Mouse (Mus musculus): ENCODE measurements around the gene Olfr1046. TPM values are rescaled to one million over a fixed set of nuclear protein-coding genes. Genes with fewer than 3 reads are reported as not detected.
"Not testable (repeated sequence)": the region's sequence is repeated elsewhere in the genome, so short reads cannot be mapped to it uniquely, and the experiment has no call there.

The Olfr1046 gene
- polyA plus RNA-seq (2014; fragmentation: Nextera tagmentation; extraction: Ambion mirVana): not detected in 2 replicates

GRCm38 (mm10) chr2:86219214-86219613 lies at the start of gene Olfr1046:
TSS of gene Olfr1046 (minus strand) at chr2:86219314.
- no peak for ATAC-seq (ENCODE audit: low FRiP score, low TSS enrichment)
- 77% methylated on average over 2 of the region's 2 CpGs for WGBS

GRCm38 (mm10) chr2:86258228-86258627 lies 39.1 kb upstream of the Olfr1046 start, which contains the start of gene Olfr1049:
TSS of gene Olfr1049 (minus strand) at chr2:86258328.
- H3K27me3 ChIP-seq (ENCODE audit: control insufficient read depth, insufficient read depth, low read length); ATAC-seq (ENCODE audit: low FRiP score, low TSS enrichment); H3K36me3 ChIP-seq (ENCODE audit: control insufficient read depth, insufficient read depth, low read length); H3K4me2 ChIP-seq (replicated peaks; ENCODE audit: low read depth, low read length); H3K27ac ChIP-seq (ENCODE audit: low read depth, low read length); H3K9ac ChIP-seq (ENCODE audit: low read depth, low read length); H3K4me1 ChIP-seq (ENCODE audit: control insufficient read depth, insufficient read depth, low read length); H3K4me3 ChIP-seq (ENCODE audit: low read length); H3K9me3 ChIP-seq (ENCODE audit: control insufficient read depth, low read length): not testable (repeated sequence)

More at GRCm38 (mm10) chr2:86219214-86219613, at the start of gene Olfr1046:
- Histone ChIP-seq H3K4me2 (replicated peaks; ENCODE audit: low read depth, low read length) (no peak within 1 kb of the TSS), H3K9me3 (ENCODE audit: control insufficient read depth, low read length) (no peaks in the 10 kb centered on the region), H3K9ac (ENCODE audit: low read depth, low read length) (no peak within 1 kb of the TSS), H3K36me3 (ENCODE audit: control insufficient read depth, insufficient read depth, low read length) (no peaks in the 10 kb centered on the region), H3K27ac (ENCODE audit: low read depth, low read length) (no peak within 1 kb of the TSS), H3K4me1 (ENCODE audit: control insufficient read depth, insufficient read depth, low read length) (no peaks in the 10 kb centered on the region), H3K27me3 (ENCODE audit: control insufficient read depth, insufficient read depth, low read length) (no peaks in the 10 kb centered on the region), H3K4me3 (ENCODE audit: low read length) (no peak within 1 kb of the TSS)

- Histone ChIP-seq H3K4me2 (replicated peaks; ENCODE audit: low read depth, low read length) (no peak within 1 kb of the TSS), H3K9me3 (ENCODE audit: control insufficient read depth, low read length) (no peaks in the 10 kb centered on the region), H3K4me3 (ENCODE audit: low read length) (no peak within 1 kb of the TSS), H3K9ac (ENCODE audit: low read depth, low read length) (no peak within 1 kb of the TSS), H3K36me3 (ENCODE audit: control insufficient read depth, insufficient read depth, low read length) (no peaks in the 10 kb centered on the region), H3K27ac (ENCODE audit: low read depth, low read length) (no peak within 1 kb of the TSS), H3K27me3 (ENCODE audit: control insufficient read depth, insufficient read depth, low read length) (no peaks in the 10 kb centered on the region), H3K4me1 (ENCODE audit: control insufficient read depth, insufficient read depth, low read length) (no peaks in the 10 kb centered on the region)
- no peak for ATAC-seq (ENCODE audit: low FRiP score, low TSS enrichment)
These were observed 21.1 kb upstream of the Olfr1046 start, which contains the start of gene Olfr1048 for GRCm38 (mm10) chr2:86240189-86240588. TSS of gene Olfr1048 (minus strand) at chr2:86240289.

GRCm38 (mm10) chr2:86231301-86231700 lies 12.2 kb upstream of the Olfr1046 start, which contains the start of gene Olfr1047:
TSS of gene Olfr1047 (minus strand) at chr2:86231401.
- H3K27ac ChIP-seq (ENCODE audit: low read depth, low read length): no peak within 1 kb of the TSS
- H3K27me3 ChIP-seq (ENCODE audit: control insufficient read depth, insufficient read depth, low read length): no peaks in the 10 kb centered on the region
- no peak within 1 kb of the TSS for H3K4me3 ChIP-seq (ENCODE audit: low read length)
- H3K9ac ChIP-seq (ENCODE audit: low read depth, low read length): no peak within 1 kb of the TSS
- no peaks in the 10 kb centered on the region for H3K9me3 ChIP-seq (ENCODE audit: control insufficient read depth, low read length)
- H3K4me1 ChIP-seq (ENCODE audit: control insufficient read depth, insufficient read depth, low read length): no peaks in the 10 kb centered on the region
- H3K36me3 ChIP-seq (ENCODE audit: control insufficient read depth, insufficient read depth, low read length): no peaks in the 10 kb centered on the region
- ATAC-seq (ENCODE audit: low FRiP score, low TSS enrichment): no peak
- 88% methylated on average over 1 of the region's 1 CpGs for WGBS
- no peak within 1 kb of the TSS for H3K4me2 ChIP-seq (replicated peaks; ENCODE audit: low read depth, low read length)

GRCm38 (mm10) chr2:86202909-86203308 lies 16.2 kb downstream of the Olfr1046 start, which contains the start of gene Olfr1045:
TSS of gene Olfr1045 (minus strand) at chr2:86203009.
- H3K36me3 ChIP-seq (ENCODE audit: control insufficient read depth, insufficient read depth, low read length): no peaks in the 10 kb centered on the region
- H3K27me3 ChIP-seq (ENCODE audit: control insufficient read depth, insufficient read depth, low read length): no peaks in the 10 kb centered on the region
- no peak within 1 kb of the TSS for H3K4me2 ChIP-seq (replicated peaks; ENCODE audit: low read depth, low read length)

GRCm38 (mm10) chr2:86195863-86196262 lies 23.3 kb downstream of the Olfr1046 start:
- H3K36me3 ChIP-seq (ENCODE audit: control insufficient read depth, insufficient read depth, low read length): no peaks in the 10 kb centered on the region
- no peak overlapping the region for H3K27ac ChIP-seq (ENCODE audit: low read depth, low read length)
- no peak overlapping the region for H3K4me3 ChIP-seq (ENCODE audit: low read length)
- no peaks in the 10 kb centered on the region for H3K9me3 ChIP-seq (ENCODE audit: control insufficient read depth, low read length)
- no peak overlapping the region for H3K9ac ChIP-seq (ENCODE audit: low read depth, low read length)
- no peaks in the 10 kb centered on the region for H3K4me1 ChIP-seq (ENCODE audit: control insufficient read depth, insufficient read depth, low read length)
- ATAC-seq (ENCODE audit: low FRiP score, low TSS enrichment): no peak
- WGBS: 47% methylated on average over 1 of the region's 1 CpGs
- no peaks in the 10 kb centered on the region for H3K27me3 ChIP-seq (ENCODE audit: control insufficient read depth, insufficient read depth, low read length)
- H3K4me2 ChIP-seq (replicated peaks; ENCODE audit: low read depth, low read length): no peak overlapping the region

More at GRCm38 (mm10) chr2:86202909-86203308, 16.2 kb downstream of the Olfr1046 start, which contains the start of gene Olfr1045:
- H3K9me3 ChIP-seq (ENCODE audit: control insufficient read depth, low read length): no peaks in the 10 kb centered on the region
- no peak within 1 kb of the TSS for H3K27ac ChIP-seq (ENCODE audit: low read depth, low read length)
- no peaks in the 10 kb centered on the region for H3K4me1 ChIP-seq (ENCODE audit: control insufficient read depth, insufficient read depth, low read length)
- no peak for ATAC-seq (ENCODE audit: low FRiP score, low TSS enrichment)
- no peak within 1 kb of the TSS for H3K4me3 ChIP-seq (ENCODE audit: low read length)
- no peak within 1 kb of the TSS for H3K9ac ChIP-seq (ENCODE audit: low read depth, low read length)

GRCm38 (mm10) chr2:86185583-86185982 lies 33.5 kb downstream of the Olfr1046 start, which contains the start of gene Olfr52:
TSS of gene Olfr52 (minus strand) at chr2:86185683.
- Histone ChIP-seq H3K36me3 (ENCODE audit: control insufficient read depth, insufficient read depth, low read length) (no peaks in the 10 kb centered on the region), H3K4me2 (replicated peaks; ENCODE audit: low read depth, low read length) (no peak within 1 kb of the TSS), H3K9ac (ENCODE audit: low read depth, low read length) (no peak within 1 kb of the TSS), H3K9me3 (ENCODE audit: control insufficient read depth, low read length) (no peaks in the 10 kb centered on the region), H3K4me3 (ENCODE audit: low read length) (no peak within 1 kb of the TSS), H3K4me1 (ENCODE audit: control insufficient read depth, insufficient read depth, low read length) (no peaks in the 10 kb centered on the region), H3K27ac (ENCODE audit: low read depth, low read length) (no peak within 1 kb of the TSS), H3K27me3 (ENCODE audit: control insufficient read depth, insufficient read depth, low read length) (no peaks in the 10 kb centered on the region)
- no peak for ATAC-seq (ENCODE audit: low FRiP score, low TSS enrichment)

- Histone ChIP-seq H3K36me3 (ENCODE audit: control insufficient read depth, insufficient read depth, low read length) (no peaks in the 10 kb centered on the region), H3K9ac (ENCODE audit: low read depth, low read length) (no peak overlapping the region), H3K4me1 (ENCODE audit: control insufficient read depth, insufficient read depth, low read length) (no peaks in the 10 kb centered on the region), H3K27me3 (ENCODE audit: control insufficient read depth, insufficient read depth, low read length) (no peaks in the 10 kb centered on the region), H3K4me2 (replicated peaks; ENCODE audit: low read depth, low read length) (no peak overlapping the region), H3K4me3 (ENCODE audit: low read length) (no peak overlapping the region), H3K27ac (ENCODE audit: low read depth, low read length) (no peak overlapping the region), H3K9me3 (ENCODE audit: control insufficient read depth, low read length) (no peaks in the 10 kb centered on the region)
- no peak for ATAC-seq (ENCODE audit: low FRiP score, low TSS enrichment)
- WGBS: 81% methylated on average over 3 of the region's 3 CpGs
These were observed 39.2 kb downstream of the Olfr1046 start for GRCm38 (mm10) chr2:86179950-86180349.

- Histone ChIP-seq H3K9ac (ENCODE audit: low read depth, low read length) (no peak within 1 kb of the TSS), H3K27me3 (ENCODE audit: control insufficient read depth, insufficient read depth, low read length) (no peaks in the 10 kb centered on the region), H3K4me1 (ENCODE audit: control insufficient read depth, insufficient read depth, low read length) (no peaks in the 10 kb centered on the region), H3K4me3 (ENCODE audit: low read length) (no peak within 1 kb of the TSS), H3K4me2 (replicated peaks; ENCODE audit: low read depth, low read length) (no peak within 1 kb of the TSS), H3K36me3 (ENCODE audit: control insufficient read depth, insufficient read depth, low read length) (no peaks in the 10 kb centered on the region), H3K27ac (ENCODE audit: low read depth, low read length) (no peak within 1 kb of the TSS), H3K9me3 (ENCODE audit: control insufficient read depth, low read length) (no peaks in the 10 kb centered on the region)
- no peak for ATAC-seq (ENCODE audit: low FRiP score, low TSS enrichment)
These were observed 41.4 kb downstream of the Olfr1046 start, which contains the start of gene Olfr1044 for GRCm38 (mm10) chr2:86177720-86178119. TSS of gene Olfr1044 (minus strand) at chr2:86177820.

All from kidney, embryonic 14.5 days (tissue).